Mouse (Mus musculus): ENCODE results near the gene Ephb2. TPM values are rescaled to one million over a fixed set of nuclear protein-coding genes. Genes with fewer than 3 reads are reported as not detected.

The Ephb2 gene
- total RNA-seq, 2 experiments from 2014 or later, result 24.0 to 29.2 TPM

DNA sequence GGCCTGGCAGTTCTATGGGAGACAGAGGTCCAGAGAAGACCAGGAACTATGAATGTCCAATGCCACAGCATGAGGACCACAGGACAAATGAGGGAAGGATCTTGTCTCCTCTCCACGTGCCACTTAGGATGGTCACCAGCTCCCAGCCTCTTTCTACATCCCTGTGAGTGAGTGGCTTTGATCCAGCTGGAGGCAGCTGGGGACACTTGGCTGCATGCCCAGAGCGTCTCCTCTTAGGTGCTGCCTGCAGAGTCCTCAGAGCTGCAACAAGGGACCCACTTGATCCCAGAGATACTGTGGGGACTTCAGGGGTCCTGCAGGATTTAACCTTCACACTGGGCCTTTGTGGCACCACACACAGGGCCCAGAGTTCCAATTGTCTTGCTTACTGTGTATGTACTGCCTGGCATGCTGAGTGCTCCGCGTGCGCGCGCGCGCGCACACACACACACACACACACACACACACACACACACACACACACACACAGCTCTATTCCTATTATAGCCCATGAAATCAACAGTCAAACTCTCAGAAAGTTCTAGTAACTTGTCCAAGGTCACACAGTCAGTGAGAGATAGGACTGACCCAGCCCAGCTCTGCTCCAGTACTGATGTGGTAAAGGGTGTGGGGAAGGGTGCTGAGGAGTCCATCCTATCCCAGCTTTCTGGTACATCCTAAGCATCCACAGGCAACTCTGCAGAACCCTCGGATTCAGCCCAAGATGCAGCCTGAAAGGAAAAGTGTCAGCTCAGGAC is 204.4 kb downstream of the Ephb2 start:
- peak in 1 of 2 experiments; percentile 48 for DNase-seq (ENCODE audit: extremely low spot score in 1 of 2, low spot score in 1 of 2)

DNA sequence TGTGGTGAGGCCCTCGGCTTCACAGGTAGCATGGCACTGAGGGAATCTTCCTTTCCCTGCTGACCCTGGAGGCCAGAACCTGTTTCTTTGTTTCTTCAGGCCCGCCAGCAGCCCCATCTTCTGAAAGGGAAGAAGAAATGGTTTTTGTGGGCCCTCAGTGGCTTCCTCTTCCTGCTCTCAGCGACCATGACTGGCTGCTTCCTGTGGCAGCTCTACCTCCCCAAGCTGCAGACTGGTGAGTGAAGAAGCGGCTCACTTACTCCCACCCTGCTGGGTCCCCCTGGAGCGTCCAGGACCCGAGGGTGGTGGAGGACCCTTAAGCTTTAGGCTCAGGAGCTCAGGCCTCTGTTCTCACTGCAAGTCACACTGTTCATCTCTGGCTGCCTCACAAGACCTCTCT is 209.2 kb downstream of the Ephb2 start:
- no peak for DNase-seq (ENCODE audit: extremely low spot score in 1 of 2, low spot score in 1 of 2)

DNA sequence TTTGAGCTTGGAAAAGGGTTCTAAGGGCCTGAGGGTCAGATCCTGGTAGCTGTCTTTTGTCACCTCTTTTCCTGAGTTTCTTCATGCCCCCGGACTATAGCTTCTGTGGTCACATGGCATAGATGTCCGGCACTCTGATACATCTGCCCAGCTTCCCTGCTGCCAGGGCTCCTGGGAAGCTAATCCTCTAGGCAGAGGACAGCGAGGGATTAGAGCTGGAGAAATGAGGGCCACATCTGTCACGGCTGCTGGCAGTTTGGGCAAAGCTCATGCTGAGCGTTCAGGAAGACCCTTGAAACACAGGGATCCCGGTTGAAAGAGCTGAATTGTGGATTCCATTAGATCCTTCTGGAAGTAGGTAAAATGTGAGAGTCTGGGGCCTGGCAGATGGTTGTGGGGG is 213.4 kb downstream of the Ephb2 start, which contains the start of gene Lactbl1:
Lactbl1 (plus strand) TSS at position 234 of the 400 bp plus-strand sequence.
- DNase-seq (ENCODE audit: extremely low spot score in 1 of 2, low spot score in 1 of 2), result no peak

DNA sequence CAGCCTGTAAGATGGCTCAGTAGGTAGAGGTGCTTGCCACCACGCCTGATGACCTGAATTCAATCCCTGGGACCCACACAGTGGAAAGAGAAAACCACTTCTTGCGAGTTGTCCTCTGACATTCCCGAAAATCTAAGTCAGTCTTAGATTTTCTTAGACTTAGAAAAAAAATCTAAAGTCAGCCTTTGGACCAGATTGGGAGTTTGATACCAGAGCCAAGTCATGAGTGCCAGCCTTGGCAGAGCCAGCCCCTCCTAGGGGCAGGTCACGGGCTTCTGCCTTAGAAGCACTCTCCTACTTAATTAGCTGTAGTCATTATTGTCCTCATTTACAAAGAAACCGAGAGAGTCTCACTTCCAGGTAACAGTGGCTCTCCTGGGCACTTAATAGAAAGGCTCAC is 213.8 kb downstream of the Ephb2 start:
- no peak for DNase-seq (ENCODE audit: extremely low spot score in 1 of 2, low spot score in 1 of 2)

DNA sequence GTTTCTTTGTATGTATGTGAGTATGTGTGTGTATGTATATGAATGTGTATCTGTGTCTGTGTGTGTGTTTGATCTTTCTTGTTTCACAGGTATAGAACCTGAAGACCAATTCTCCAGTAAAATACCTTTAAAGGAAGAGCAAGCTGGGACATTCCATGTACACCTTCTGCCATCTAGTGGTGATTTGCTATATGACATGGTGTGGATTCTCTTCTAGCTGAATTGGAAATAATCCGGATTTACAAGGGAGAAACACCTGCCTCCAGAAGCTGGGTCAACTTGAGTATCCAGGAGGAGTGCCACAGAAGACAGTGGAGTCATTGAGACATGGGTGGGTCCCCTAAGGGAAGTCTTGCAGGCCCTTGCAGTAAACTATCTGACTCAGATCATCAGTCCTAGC is 214.5 kb downstream of the Ephb2 start:
- DNase-seq (ENCODE audit: extremely low spot score in 1 of 2, low spot score in 1 of 2), result peak in 1 of 2 experiments; percentile 42

DNA sequence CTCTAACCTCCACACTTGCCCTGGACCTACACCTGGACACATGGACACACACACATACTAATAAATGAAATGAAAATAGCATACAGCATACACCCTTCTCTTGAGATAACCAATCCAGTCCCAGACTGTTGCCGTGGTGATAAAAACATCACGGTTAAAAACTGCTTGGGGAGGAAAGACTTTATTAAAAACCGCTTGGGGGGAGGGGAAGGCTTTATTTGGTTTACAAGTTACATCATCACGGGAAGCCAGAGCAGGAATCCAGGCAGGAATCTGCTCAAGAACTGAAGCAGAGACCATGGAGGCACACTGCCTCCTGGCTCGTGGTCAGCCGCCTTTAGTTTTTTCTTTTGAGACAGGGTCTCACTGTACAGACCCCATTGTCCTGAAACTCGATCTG is 222.1 kb downstream of the Ephb2 start:
- no peak for DNase-seq (ENCODE audit: extremely low spot score in 1 of 2, low spot score in 1 of 2)

DNA sequence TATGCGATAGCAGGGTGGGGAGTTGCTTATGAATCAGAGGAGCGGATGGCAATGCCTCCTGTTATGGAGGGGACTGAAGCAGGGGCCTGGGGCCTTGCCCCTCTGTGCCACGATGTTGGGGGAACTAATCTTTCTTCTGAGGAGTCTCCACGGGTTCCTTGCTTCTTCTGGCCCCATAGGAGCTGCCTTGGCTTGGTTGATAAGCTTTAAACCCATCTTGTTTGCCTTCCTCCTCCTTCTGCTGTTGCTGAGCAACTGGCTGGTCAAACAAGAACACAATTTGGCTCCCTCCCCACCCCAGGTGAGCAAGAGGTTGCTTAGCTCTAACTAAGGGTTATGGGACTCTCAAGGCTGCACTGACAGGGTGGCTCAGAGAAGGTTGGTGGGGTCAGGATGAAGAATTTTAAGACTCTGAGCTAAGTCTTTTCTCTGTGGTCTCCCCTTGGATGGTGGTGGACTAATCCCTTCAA is 225.4 kb downstream of the Ephb2 start, which contains the start of gene Tex46:
Tex46 (plus strand) TSS at position 51 of the 470 bp plus-strand sequence.
- no peak for DNase-seq (ENCODE audit: extremely low spot score in 1 of 2, low spot score in 1 of 2)

DNA sequence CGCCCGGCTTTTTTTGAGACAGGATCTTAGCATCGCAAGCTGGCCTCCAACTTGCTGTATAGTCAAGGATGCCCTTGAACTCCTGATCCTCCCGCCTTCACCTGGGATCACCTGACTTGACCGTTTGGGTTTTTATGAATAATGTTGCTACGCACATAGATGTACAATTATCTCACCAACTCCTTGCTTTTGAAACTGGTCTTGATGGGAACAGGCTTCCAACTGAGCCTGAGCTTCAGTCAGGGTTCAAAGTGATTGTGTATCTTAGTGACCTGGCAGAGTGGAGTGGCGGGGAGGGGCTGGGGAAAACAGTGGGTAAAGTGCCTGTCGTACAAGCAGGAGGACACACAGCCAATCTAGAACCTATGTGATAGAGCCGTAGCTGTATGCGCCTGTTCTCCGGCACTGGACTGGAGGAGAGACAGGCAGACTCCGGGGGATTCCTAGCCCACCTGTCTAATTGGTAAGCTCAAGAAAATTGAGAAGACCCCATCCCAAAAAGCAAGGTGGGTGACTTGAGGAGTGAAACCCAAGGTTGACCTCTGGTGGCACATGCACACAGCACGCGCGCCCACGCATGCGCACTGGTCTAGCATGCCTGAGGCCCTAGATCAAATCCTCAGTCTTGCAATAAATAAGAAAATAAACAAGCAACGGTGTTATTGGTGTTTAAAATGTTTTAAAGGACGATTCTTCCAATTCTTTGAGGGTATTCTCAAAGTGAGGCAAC is 229.9 kb downstream of the Ephb2 start:
- no peak for DNase-seq (ENCODE audit: extremely low spot score in 1 of 2, low spot score in 1 of 2)

DNA sequence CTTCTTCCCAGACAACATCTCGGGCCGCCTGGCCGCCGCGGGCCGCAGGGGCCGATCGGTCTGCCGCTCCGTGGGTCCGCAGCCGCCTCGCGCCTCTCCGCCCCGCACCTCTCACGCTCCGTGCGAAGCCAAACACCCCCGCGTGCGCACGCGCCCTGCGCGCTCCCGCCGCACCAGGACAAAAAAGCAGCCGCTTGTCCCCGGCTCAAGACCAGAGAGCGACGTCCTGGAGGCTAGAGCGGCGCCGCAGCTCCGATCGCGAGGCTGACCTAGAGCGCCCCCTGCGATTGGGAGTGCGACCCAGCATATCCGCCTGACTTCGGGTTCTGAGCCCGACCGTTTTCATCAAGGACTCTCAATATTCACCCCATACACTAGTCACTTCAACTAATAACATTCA is 233.2 kb downstream of the Ephb2 start, which contains the start of gene Kdm1a:
Kdm1a (minus strand) TSS at position 156 of the 400 bp plus-strand sequence.
- DNase-seq (ENCODE audit: extremely low spot score in 1 of 2, low spot score in 1 of 2), result peak; percentile 95 to 99

DNA sequence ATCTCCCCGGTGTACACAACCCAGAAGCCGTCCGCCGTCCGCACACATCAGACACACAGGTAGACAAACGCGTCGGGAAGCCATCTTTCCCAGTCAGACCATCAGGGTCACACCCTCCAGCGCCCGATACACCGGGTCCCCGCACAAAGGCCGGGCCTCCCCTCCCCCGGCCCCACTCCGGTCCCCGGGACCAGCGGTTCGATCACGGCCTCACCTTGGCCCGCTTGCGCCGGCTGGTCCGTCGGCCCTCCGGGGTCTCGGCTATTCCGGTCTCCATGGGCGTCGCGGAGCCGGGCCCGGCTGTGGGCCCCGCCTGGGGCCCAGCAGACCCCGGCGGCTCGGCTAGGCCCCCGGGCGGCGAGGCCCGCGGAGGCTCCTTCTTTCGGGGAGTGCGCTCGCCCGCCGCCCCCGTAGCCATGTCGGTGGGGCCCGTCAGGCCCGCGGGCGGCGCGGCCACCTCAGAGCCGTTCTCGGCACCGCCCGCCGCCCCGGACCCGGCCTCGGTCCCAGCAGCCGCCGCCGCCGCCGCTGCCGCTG is 233.7 kb downstream of the Ephb2 start:
- peak; percentile 29 to 44 for DNase-seq (ENCODE audit: extremely low spot score in 1 of 2, low spot score in 1 of 2)

DNA sequence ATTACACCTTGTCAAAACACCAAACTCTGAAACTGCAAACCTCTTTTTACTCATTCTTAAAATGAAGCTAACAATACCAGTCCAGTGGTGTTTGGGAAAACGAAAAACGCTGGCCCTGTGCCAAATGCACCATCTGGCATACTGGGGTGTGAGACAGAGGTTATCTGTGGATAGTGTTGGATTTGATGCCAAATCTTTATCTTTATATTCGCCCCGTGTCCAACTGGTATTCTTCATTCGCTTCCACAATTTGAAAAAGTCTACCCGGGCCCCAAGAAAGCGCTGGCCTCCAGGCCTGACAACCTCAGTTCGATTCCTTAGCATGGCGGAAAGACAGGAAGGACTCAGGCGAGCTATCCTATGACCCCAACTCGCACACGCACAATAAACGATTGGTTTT is 234.3 kb downstream of the Ephb2 start:
- DNase-seq (ENCODE audit: extremely low spot score in 1 of 2, low spot score in 1 of 2), result peak; percentile 27 to 71

DNA sequence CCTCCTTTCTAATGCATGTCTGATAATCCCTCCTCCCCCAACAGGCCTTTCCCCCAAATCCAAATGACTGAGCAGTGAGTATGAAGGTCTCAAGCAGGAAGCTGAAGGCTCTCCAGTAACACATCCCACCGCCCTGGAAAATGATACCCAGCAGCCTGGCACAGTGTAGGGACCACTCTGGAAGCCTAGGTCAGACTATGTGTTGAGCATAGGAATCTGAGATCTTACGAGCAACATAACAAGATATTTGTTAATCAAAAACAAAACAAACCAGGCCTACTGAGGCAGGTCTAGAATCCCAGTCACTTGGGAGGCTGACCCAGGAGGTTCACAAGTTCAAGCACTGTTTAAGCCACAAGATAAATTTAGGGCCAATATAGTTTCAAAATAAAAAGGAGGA is 235.3 kb downstream of the Ephb2 start:
- DNase-seq (ENCODE audit: extremely low spot score in 1 of 2, low spot score in 1 of 2), result no peak

DNA sequence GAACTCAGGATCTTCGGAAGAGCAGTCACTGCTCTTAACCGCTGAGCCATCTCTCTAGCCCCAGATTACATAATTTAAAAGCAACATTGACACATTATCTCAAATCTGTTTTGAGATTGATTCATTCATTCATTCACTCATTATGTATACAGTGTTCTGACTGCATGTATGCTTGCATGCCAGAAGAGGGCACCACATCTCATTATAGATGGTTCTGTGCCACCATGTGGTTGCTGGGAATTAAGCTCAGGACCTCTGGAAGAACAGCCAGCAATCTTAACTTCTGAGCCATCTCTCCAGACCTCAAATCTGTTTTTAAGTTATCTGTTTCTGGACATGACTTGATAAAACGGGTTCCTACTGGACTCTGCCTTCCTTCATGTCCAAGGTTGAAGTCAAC is 235.9 kb downstream of the Ephb2 start:
- DNase-seq (ENCODE audit: extremely low spot score in 1 of 2, low spot score in 1 of 2), result no peak

DNA sequence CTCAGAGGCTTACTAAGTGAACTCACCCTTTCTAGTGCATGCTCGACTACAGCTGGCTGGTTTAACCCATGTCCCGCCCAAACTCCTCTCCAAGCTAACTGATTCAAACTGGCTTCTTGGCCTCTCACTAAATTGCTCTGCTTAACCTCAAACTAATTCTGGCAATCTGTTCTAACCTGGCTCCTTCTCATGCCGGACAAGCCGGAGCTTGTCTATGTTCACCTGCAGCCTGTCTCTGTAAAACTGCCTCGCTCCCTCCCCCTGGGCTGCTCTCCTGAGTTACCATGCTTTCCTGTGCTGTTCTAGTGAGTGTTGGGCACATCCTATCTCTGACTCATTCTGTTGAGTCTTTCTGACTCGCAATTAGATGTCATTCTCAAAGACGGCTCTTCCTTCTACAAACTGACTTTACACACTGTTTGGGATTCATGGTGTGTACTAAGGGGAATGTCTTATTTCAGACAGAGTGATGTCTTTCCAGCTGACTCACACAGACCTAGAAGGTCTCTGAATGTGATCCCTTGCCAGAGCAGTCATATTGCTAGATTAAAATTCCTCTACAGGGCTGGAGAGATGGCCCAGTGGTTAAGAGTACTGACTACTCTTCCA is 237.4 kb downstream of the Ephb2 start:
- DNase-seq (ENCODE audit: extremely low spot score in 1 of 2, low spot score in 1 of 2), result no peak

Small RNA genes within 50 kb of the gene (microRNA-seq; reads per million reads assigned to microRNA genes)
- 0 reads per million in 2 experiments for gene Gm22180

Other genes with a start within 250 kb of the Ephb2 start
- gene Kdm1a, start 233.3 kb downstream of the Ephb2 start, total RNA-seq (2021), result 100 to 1,000 TPM in 1 of 2 experiments, 10 to 100 TPM in 1; 97.1 to 109 TPM
- not detected for gene Tex46, start 225.6 kb downstream of the Ephb2 start, total RNA-seq (2021)
- under 1 TPM; 0.07 to 0.16 TPM for gene Lactbl1, start 213.4 kb downstream of the Ephb2 start, total RNA-seq (2021)
- gene C1qb, start 50.2 kb upstream of the Ephb2 start, total RNA-seq (2021), result 10 to 100 TPM; 50.7 to 56.9 TPM
- gene C1qc, start 57.1 kb upstream of the Ephb2 start, total RNA-seq (2021), result 10 to 100 TPM; 37.3 to 45.0 TPM
- gene C1qa, start 62.8 kb upstream of the Ephb2 start, total RNA-seq (2021), result 10 to 100 TPM; 48.2 to 51.3 TPM
- gene Epha8, start 120.8 kb upstream of the Ephb2 start, total RNA-seq (2021), result 1 to 10 TPM; 1.9 to 2.3 TPM
- 10 to 100 TPM in 1 of 2 experiments, 1 to 10 TPM in 1; 8.8 to 11.3 TPM for gene Zbtb40, start 212.8 kb upstream of the Ephb2 start, total RNA-seq (2021)